Mouse (Mus musculus): ENCODE measurements around the gene Homer3. TPM values are rescaled to one million over a fixed set of nuclear protein-coding genes. Genes with fewer than 3 reads are reported as not detected.

The Homer3 gene
- total RNA-seq, 2 experiments from 2014 or later = 5.4 to 12.3 TPM

GRCm38 (mm10) chr8:70330741-70331364, 48.2 kb downstream of the Homer3 start:
- ATAC-seq (replicated peaks; ENCODE audit: poor library complexity, severe bottlenecking) = peak; percentile 46

- no peak for ATAC-seq (replicated peaks; ENCODE audit: poor library complexity, severe bottlenecking)
Measured at GRCm38 (mm10) chr8:70331526-70331925, 48.9 kb downstream of the Homer3 start.

GRCm38 (mm10) chr8:70332070-70332877, 49.6 kb downstream of the Homer3 start:
- ATAC-seq (replicated peaks; ENCODE audit: poor library complexity, severe bottlenecking) = no peak

- ATAC-seq (replicated peaks; ENCODE audit: poor library complexity, severe bottlenecking) = no peak
Measured at GRCm38 (mm10) chr8:70332878-70333202, 50.2 kb downstream of the Homer3 start.

- ATAC-seq (replicated peaks; ENCODE audit: poor library complexity, severe bottlenecking) = no peak
Measured at GRCm38 (mm10) chr8:70338931-70339330, 56.3 kb downstream of the Homer3 start.

GRCm38 (mm10) chr8:70340659-70341058, 58.0 kb downstream of the Homer3 start:
- ATAC-seq (replicated peaks; ENCODE audit: poor library complexity, severe bottlenecking) = no peak

DNA sequence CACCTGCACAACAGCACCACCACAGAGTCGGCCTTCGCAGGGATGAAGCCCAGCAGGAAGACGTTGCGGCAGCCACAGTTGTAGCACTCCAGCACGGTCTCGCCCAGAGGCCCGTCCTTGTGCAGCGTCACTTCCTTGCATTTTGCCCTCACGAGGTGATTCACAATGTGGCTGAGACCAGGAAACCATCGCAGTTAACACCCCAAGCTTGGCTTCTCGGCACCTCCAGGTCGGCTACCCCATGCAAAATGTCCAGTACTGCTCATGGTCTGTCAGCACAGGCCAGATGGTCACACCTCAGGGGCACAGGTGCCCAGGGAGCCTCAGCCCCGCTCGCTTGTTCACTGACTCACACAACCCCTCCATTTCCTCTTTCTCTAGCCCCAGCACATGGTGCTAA, 59.4 kb downstream of the Homer3 start:
- peak; percentile 25; the same call in 1 of the 2 replicates for ATAC-seq (replicated peaks; ENCODE audit: poor library complexity, severe bottlenecking)

DNA sequence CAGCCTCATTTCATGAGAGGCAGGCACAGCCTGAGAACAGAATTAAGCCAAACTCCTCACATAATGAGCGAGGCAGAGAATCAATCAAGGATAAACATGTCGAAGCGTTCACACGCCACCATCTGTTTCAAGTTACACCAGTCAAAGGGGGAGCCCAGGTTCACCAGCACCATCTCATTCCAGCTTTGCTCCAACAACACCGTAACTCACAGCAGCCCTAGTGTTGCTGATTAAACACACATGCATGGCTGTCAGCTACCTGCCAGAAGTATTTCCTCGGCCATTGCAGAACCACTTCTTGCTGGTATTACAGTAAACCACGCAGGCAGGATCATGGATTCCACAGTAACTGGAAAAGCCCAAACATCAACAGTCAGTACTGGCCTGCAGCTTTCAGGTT, 60.4 kb downstream of the Homer3 start:
- no peak for ATAC-seq (replicated peaks; ENCODE audit: poor library complexity, severe bottlenecking)

- peak; percentile 36; the same call in 1 of the 2 replicates for ATAC-seq (replicated peaks; ENCODE audit: poor library complexity, severe bottlenecking)
Measured at GRCm38 (mm10) chr8:70343696-70344095, 61.1 kb downstream of the Homer3 start.

Other genes with a start within 250 kb of the Homer3 start
- 29.9 and 34.9 TPM in 2 replicates for gene Mau2, start 240.1 kb upstream of the Homer3 start, total RNA-seq (2014; fragmentation: Nextera tagmentation)
- gene Mau2, start 240.1 kb upstream of the Homer3 start, total RNA-seq (2017) = 27.3 and 29.0 TPM in 2 replicates
- 18.4 and 22.6 TPM in 2 replicates for gene Sugp1, start 240.0 kb upstream of the Homer3 start, total RNA-seq (2014; fragmentation: Nextera tagmentation)
- gene Sugp1, start 240.0 kb upstream of the Homer3 start, total RNA-seq (2017) = 24.3 and 26.0 TPM in 2 replicates
- gene Tm6sf2, start 209.9 kb upstream of the Homer3 start, total RNA-seq (2014; fragmentation: Nextera tagmentation) = 3.9 TPM in 1 of 2 replicates, not detected in the other
- not detected in 2 replicates for gene Tm6sf2, start 209.9 kb upstream of the Homer3 start, total RNA-seq (2017)
- not detected in 2 replicates for gene Hapln4, start 199.4 kb upstream of the Homer3 start, total RNA-seq (2014; fragmentation: Nextera tagmentation)
- gene Hapln4, start 199.4 kb upstream of the Homer3 start, total RNA-seq (2017) = not detected in 2 replicates
- gene Ncan, start 162.0 kb upstream of the Homer3 start, total RNA-seq (2014; fragmentation: Nextera tagmentation) = not detected in 2 replicates
- not detected in 2 replicates for gene Ncan, start 162.0 kb upstream of the Homer3 start, total RNA-seq (2017)
- 37.0 and 64.5 TPM in 2 replicates for gene Nr2c2ap, start 151.5 kb upstream of the Homer3 start, total RNA-seq (2014; fragmentation: Nextera tagmentation)
- gene Nr2c2ap, start 151.5 kb upstream of the Homer3 start, total RNA-seq (2017) = 8.7 and 9.4 TPM in 2 replicates
- gene Rfxank, start 143.7 kb upstream of the Homer3 start, total RNA-seq (2014; fragmentation: Nextera tagmentation) = 4.8 and 6.9 TPM in 2 replicates
- gene Rfxank, start 143.7 kb upstream of the Homer3 start, total RNA-seq (2017) = 5.9 and 11.6 TPM in 2 replicates
- gene Borcs8, start 143.3 kb upstream of the Homer3 start, total RNA-seq (2014; fragmentation: Nextera tagmentation) = 26.6 and 53.7 TPM in 2 replicates
- 34.3 and 40.0 TPM in 2 replicates for gene Borcs8, start 143.3 kb upstream of the Homer3 start, total RNA-seq (2017)
- gene Mef2b, start 143.1 kb upstream of the Homer3 start, total RNA-seq (2014; fragmentation: Nextera tagmentation) = not detected in 2 replicates
- not detected in 2 replicates for gene Mef2b, start 143.1 kb upstream of the Homer3 start, total RNA-seq (2017)
- gene Tmem161a, start 110.5 kb upstream of the Homer3 start, total RNA-seq (2014; fragmentation: Nextera tagmentation) = 15.6 and 29.6 TPM in 2 replicates
- 9.4 and 21.4 TPM in 2 replicates for gene Tmem161a, start 110.5 kb upstream of the Homer3 start, total RNA-seq (2017)
- 3.2 and 5.5 TPM in 2 replicates for gene Slc25a42, start 70.5 kb upstream of the Homer3 start, total RNA-seq (2014; fragmentation: Nextera tagmentation)
- 0.62 and 1.2 TPM in 2 replicates for gene Slc25a42, start 70.5 kb upstream of the Homer3 start, total RNA-seq (2017)
- gene Sugp2, start 48.6 kb upstream of the Homer3 start, total RNA-seq (2014; fragmentation: Nextera tagmentation) = 62.5 and 68.0 TPM in 2 replicates
- 26.0 and 56.4 TPM in 2 replicates for gene Sugp2, start 48.6 kb upstream of the Homer3 start, total RNA-seq (2017)
- 4.9 and 6.9 TPM in 2 replicates for gene Armc6, start 48.4 kb upstream of the Homer3 start, total RNA-seq (2014; fragmentation: Nextera tagmentation)
- 8.0 and 9.4 TPM in 2 replicates for gene Armc6, start 48.4 kb upstream of the Homer3 start, total RNA-seq (2017)
- 45.9 and 66.8 TPM in 2 replicates for gene Ddx49, start 19.7 kb downstream of the Homer3 start, total RNA-seq (2014; fragmentation: Nextera tagmentation)
- gene Ddx49, start 19.7 kb downstream of the Homer3 start, total RNA-seq (2017) = 139 and 177 TPM in 2 replicates
- gene Cope, start 19.7 kb downstream of the Homer3 start, total RNA-seq (2014; fragmentation: Nextera tagmentation) = 209 and 240 TPM in 2 replicates
- gene Cope, start 19.7 kb downstream of the Homer3 start, total RNA-seq (2017) = 132 and 155 TPM in 2 replicates
- not detected in 2 replicates for gene Cers1, start 32.9 kb downstream of the Homer3 start, total RNA-seq (2014; fragmentation: Nextera tagmentation)
- gene Cers1, start 32.9 kb downstream of the Homer3 start, total RNA-seq (2017) = not detected in 2 replicates
- gene Gdf1, start 47.0 kb downstream of the Homer3 start, total RNA-seq (2014; fragmentation: Nextera tagmentation) = not detected in 2 replicates
- gene Gdf1, start 47.0 kb downstream of the Homer3 start, total RNA-seq (2017) = not detected in 2 replicates
- 30.6 and 33.7 TPM in 2 replicates for gene Upf1, start 70.5 kb downstream of the Homer3 start, total RNA-seq (2014; fragmentation: Nextera tagmentation)
- 24.2 and 30.8 TPM in 2 replicates for gene Upf1, start 70.5 kb downstream of the Homer3 start, total RNA-seq (2017)
- gene Comp, start 90.7 kb downstream of the Homer3 start, total RNA-seq (2014; fragmentation: Nextera tagmentation) = 0.88 TPM in 1 of 2 replicates, not detected in the other
- gene Comp, start 90.7 kb downstream of the Homer3 start, total RNA-seq (2017) = not detected in 2 replicates
- 7.4 and 19.5 TPM in 2 replicates for gene Crtc1, start 156.8 kb downstream of the Homer3 start, total RNA-seq (2014; fragmentation: Nextera tagmentation)
- 2.3 and 4.8 TPM in 2 replicates for gene Crtc1, start 156.8 kb downstream of the Homer3 start, total RNA-seq (2017)
- gene Klhl26, start 194.1 kb downstream of the Homer3 start, total RNA-seq (2014; fragmentation: Nextera tagmentation) = 2.1 and 4.4 TPM in 2 replicates
- gene Klhl26, start 194.1 kb downstream of the Homer3 start, total RNA-seq (2017) = 4.0 and 4.1 TPM in 2 replicates
- not detected in 2 replicates for gene Tmem59l, start 204.5 kb downstream of the Homer3 start, total RNA-seq (2014; fragmentation: Nextera tagmentation)
- not detected in 2 replicates for gene Tmem59l, start 204.5 kb downstream of the Homer3 start, total RNA-seq (2017)
- not detected in 2 replicates for gene Crlf1, start 210.3 kb downstream of the Homer3 start, total RNA-seq (2014; fragmentation: Nextera tagmentation)
- not detected in 2 replicates for gene Crlf1, start 210.3 kb downstream of the Homer3 start, total RNA-seq (2017)
- 21.7 and 30.2 TPM in 2 replicates for gene Rex1bd, start 223.9 kb downstream of the Homer3 start, total RNA-seq (2014; fragmentation: Nextera tagmentation)
- gene Rex1bd, start 223.9 kb downstream of the Homer3 start, total RNA-seq (2017) = 33.4 and 64.9 TPM in 2 replicates
- 2,675 and 2,799 TPM in 2 replicates for gene Uba52, start 228.0 kb downstream of the Homer3 start, total RNA-seq (2014; fragmentation: Nextera tagmentation)
- gene Uba52, start 228.0 kb downstream of the Homer3 start, total RNA-seq (2017) = 3,231 and 3,572 TPM in 2 replicates
- 113 and 149 TPM in 2 replicates for gene Fkbp8, start 244.9 kb downstream of the Homer3 start, total RNA-seq (2014; fragmentation: Nextera tagmentation)
- 107 and 118 TPM in 2 replicates for gene Fkbp8, start 244.9 kb downstream of the Homer3 start, total RNA-seq (2017)
- gene Kxd1, start 245.1 kb downstream of the Homer3 start, total RNA-seq (2014; fragmentation: Nextera tagmentation) = 83.7 and 84.5 TPM in 2 replicates
- 68.7 and 74.4 TPM in 2 replicates for gene Kxd1, start 245.1 kb downstream of the Homer3 start, total RNA-seq (2017)